Mouse (Mus musculus): Measurements from ENCODE around the gene Frmpd2.

DNA sequence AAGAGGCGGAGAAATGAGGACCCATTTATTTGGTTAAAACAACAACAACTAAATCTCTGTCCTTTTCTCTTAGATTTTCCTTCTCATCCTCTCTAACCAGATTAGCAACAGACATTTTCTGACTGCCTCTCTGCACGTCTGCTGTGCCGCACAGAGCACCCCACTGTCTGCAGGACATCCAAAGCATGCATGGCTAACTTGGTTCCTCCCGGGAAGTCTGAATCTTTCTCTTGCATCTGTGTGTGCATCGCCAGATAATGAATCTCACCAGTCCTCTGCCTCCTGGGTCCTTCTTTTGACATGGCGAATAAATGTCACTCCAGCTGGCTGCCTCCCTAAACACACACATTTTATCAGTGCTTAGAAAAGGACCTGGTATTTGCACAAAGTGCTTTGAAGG lies 99.2 kb downstream of the Frmpd2 start:
- TF ChIP-seq ZNF384 (IDR thresholded peaks at IDR 0.05; ENCODE audit: low read depth, low read length): no peak
- TF ChIP-seq ZC3H11A (IDR thresholded peaks at IDR 0.05; ENCODE audit: borderline replicate concordance, low read depth, low read length): no peak
